Mouse (Mus musculus): ENCODE measurements around the gene Il3. TPM values are rescaled to one million over a fixed set of nuclear protein-coding genes. Genes with fewer than 3 reads are reported as not detected.
A peak's percentile ranks its signal among the peaks of the same experiment; 100 is the strongest.

Il3 gene
- polyA plus RNA-seq, 1 experiment from 2014 or later = not detected

GRCm38 (mm10) chr11:54287821-54288453, 20.9 kb upstream of the Il3 start:
- ChIA-PET POLR2A (no interaction called here), CTCF (no interaction called here)
- no peak for TF ChIP-seq CTCF (IDR thresholded peaks at IDR 0.05)
- DNase-seq (ENCODE audit: low read depth, low spot score) (no peak), ATAC-seq (no peak)
- H3K27me3 ChIP-seq = peaks cover 22% of the 10 kb centered on the region
- in situ Hi-C loops (cut with MboI; ENCODE audit: low pct_unique_long_range_greater_than_20kb) = no loop called here

DNA sequence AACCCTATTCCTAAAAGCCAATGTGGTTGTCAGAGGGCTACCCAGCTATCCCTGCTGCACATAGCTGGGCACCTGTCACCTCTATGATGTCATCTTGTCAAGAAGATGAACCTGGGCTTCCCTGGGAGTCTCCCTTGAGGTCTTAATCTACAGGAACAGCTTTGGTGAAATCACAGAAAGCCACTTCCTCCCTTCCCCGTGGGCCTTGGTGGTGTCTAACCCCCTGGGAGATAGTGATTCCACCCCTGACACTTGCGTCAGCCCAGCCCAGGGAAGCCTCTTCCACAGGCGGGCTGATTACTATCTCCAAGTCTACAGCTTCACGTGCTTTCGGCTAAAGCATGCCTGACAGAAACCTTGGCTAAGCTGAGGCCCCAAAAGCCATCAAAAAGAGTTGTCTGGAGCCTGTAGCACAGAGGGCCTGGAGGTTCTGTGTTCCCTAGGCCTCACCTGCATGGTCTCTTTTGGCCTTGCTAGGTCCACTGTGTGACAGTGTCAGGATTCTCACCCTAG, 4.4 kb upstream of the Il3 start:
- DNase-seq (ENCODE audit: low read depth, low spot score) = no peak
- ChIA-PET CTCF (no interaction called here), POLR2A (no interaction called here)
- H3K27me3 ChIP-seq = peaks cover 3% of the 10 kb centered on the region
- ATAC-seq = no peak
- in situ Hi-C loops (cut with MboI; ENCODE audit: low pct_unique_long_range_greater_than_20kb) = loop anchor here (25.0 kb wide), 1 partner anchor 534 kb away; no protein-coding TSS in a partner anchor
- no peak for TF ChIP-seq CTCF (IDR thresholded peaks at IDR 0.05)

GRCm38 (mm10) chr11:54269191-54269896, 2.3 kb upstream of the Il3 start:
- POLR2A ChIA-PET = no interaction called here
- no peak for TF ChIP-seq CTCF (IDR thresholded peaks at IDR 0.05)
- in situ Hi-C loops (cut with MboI; ENCODE audit: low pct_unique_long_range_greater_than_20kb) = loop anchor here (25.0 kb wide), 1 partner anchor 532 kb away; no protein-coding TSS in a partner anchor
- H3K27me3 ChIP-seq = no peaks in the 10 kb centered on the region
- ATAC-seq (no peak), DNase-seq (ENCODE audit: low read depth, low spot score) (no peak)
- CTCF ChIA-PET = interaction anchor here (0.9 kb wide), 1 partner anchor 269 kb away, joined by 3 read pairs; no protein-coding TSS in a partner anchor

DNA sequence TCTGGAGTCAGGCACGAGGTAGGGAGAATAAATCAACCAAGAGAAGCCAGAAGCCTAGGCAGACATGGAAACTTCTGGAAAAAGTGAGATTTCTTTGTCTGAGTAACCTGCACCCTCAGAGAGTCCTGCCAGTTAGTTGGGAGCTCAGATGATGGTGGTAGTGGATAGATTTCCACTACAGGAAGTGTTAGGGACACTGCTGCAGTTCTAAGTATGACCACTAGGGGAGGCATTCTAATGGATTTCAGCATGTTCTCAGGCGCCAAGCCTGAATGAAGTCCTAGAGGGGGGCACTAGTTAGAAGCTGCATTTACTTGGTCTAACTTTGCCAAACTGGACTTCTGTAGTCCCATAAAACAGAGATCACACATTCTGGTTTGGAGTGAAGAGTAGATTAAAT, 2.5 kb downstream of the Il3 start:
- H3K27me3 ChIP-seq = no peaks in the 10 kb centered on the region
- peak; percentile 70 for TF ChIP-seq CTCF (IDR thresholded peaks at IDR 0.05)
- no peak for ATAC-seq
- in situ Hi-C loops (cut with MboI; ENCODE audit: low pct_unique_long_range_greater_than_20kb) = loop anchor here (25.0 kb wide), 1 partner anchor 527 kb away; no protein-coding TSS in a partner anchor
- CTCF ChIA-PET = interaction anchor here (0.7 to 1.5 kb wide), 5 partner anchors 10 to 261 kb away, joined by 3 to 4 read pairs (median 4); no protein-coding TSS in a partner anchor
- POLR2A ChIA-PET = no interaction called here
- DNase-seq (ENCODE audit: low read depth, low spot score) = no peak

DNA sequence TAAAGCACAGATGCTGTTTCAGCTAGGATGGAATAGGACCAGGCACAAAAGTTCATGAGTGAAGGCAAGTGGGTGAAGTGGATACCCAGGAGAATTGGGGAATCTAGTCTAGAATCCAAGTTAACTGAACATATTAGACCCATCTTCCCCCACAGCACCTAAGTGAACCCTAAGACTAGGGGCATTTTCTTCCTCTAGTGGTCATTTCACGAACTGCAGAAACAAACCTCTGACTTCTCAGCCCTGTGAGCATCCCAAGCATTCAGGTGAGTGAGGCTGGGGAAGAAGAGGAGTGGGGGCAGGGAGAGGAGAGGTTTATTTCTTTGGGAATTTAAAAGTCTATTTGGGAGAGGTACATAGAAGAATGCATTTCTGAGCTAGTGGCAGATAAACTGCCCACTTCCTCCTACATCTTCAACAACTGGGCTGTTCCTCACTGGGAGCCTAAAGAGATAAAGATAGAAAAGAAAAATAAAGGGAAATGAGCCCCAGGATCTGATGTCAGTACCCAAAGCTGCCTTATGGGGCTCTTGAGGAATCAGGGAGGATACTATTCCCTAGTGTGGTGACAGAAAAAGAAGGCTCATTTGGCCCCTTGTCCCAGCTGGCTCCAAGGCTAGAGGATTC, 3.6 kb downstream of the Il3 start:
- DNase-seq (ENCODE audit: low read depth, low spot score) = no peak
- in situ Hi-C loops (cut with MboI; ENCODE audit: low pct_unique_long_range_greater_than_20kb) = loop anchor here (25.0 kb wide), 1 partner anchor 526 kb away; no protein-coding TSS in a partner anchor
- no peak for ATAC-seq
- CTCF ChIA-PET = interaction anchor here (0.7 to 1.5 kb wide), 5 partner anchors 11 to 260 kb away, joined by 3 to 4 read pairs (median 4); no protein-coding TSS in a partner anchor
- POLR2A ChIA-PET = no interaction called here
- peak; percentile 51 for TF ChIP-seq CTCF (IDR thresholded peaks at IDR 0.05)
- H3K27me3 ChIP-seq = no peaks in the 10 kb centered on the region

DNA sequence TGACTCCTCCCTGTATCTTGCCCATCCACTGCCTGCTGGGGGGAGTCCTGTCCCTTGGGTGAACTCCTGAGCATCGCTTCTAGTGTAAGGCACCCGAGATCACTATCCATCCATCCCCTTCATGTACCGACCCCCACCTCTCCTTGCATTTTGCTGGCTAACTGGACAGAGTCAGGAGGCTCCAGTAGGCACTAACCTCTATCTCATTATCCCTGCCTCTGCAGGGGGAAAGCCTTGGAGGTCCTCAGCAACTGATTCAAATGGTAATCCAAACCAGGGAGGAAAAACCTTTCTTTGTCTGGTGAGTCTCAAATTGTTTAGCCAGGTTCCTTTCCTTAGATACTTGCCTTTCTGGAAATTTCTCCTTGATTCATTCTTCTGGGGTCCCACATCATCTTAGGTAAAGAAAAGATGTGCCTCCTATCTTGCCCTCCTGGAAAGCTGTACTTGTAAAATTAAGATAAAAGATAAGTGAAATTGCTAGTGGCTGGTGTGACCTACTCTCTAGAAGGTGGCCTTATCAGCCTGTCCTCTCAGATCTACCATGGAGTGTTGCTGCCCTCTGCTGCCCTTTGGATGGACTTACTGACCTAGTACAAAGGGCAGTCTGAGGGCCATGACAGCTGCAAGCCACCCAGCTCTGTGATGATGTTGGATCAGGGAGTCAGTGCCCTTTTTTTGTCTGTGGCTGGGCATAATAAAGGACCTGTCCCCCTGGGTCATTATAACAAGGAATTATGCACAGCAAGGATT, 10.3 kb downstream of the Il3 start:
- H3K27me3 ChIP-seq = no peaks in the 10 kb centered on the region
- peak; percentile 88 for TF ChIP-seq CTCF (IDR thresholded peaks at IDR 0.05)
- DNase-seq (ENCODE audit: low read depth, low spot score) (peak; percentile 31), ATAC-seq (peak; percentile 67)
- ChIA-PET CTCF (interaction anchor here (0.6 to 8.3 kb wide), 4 partner anchors 107 to 203 kb away, joined by 3 to 157 read pairs (median 3); no protein-coding TSS in a partner anchor), POLR2A (no interaction called here)
- in situ Hi-C loops (cut with MboI; ENCODE audit: low pct_unique_long_range_greater_than_20kb) = loop anchor here (5.0 to 25.0 kb wide), 3 partner anchors 254 to 519 kb away; no protein-coding TSS in a partner anchor

DNA sequence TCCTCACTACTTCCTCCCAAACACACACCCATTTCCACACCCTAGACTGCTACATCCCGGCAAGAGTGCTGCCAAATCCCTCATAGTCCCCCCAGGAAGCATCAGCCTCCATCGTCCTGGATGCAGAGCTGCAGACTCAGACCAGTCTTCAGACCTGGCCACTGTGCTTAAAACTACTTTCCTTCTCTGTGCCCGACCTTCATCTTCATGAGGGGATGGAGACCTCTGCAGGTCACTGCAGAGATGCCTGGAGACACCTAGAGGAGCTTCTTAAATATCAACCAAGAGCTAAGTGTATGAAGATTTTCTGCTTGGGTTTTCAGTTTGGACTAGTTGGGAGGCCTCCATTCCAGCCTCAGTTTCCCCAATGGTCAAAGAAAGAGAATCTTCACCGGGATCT, 13.0 kb downstream of the Il3 start:
- peak; percentile 91 for TF ChIP-seq CTCF (IDR thresholded peaks at IDR 0.05)
- CTCF ChIA-PET = interaction anchor here (0.7 to 8.3 kb wide), 15 partner anchors 9 to 254 kb away, joined by 3 to 157 read pairs (median 5); no protein-coding TSS in a partner anchor
- ATAC-seq (peak; percentile 34), DNase-seq (ENCODE audit: low read depth, low spot score) (peak; percentile 13)
- in situ Hi-C loops (cut with MboI; ENCODE audit: low pct_unique_long_range_greater_than_20kb) = loop anchor here (5.0 to 25.0 kb wide), 4 partner anchors 37 to 517 kb away; no protein-coding TSS in a partner anchor
- POLR2A ChIA-PET = interaction anchor here (1.4 kb wide), 1 partner anchor 17 kb away, joined by 3 read pairs; no protein-coding TSS in a partner anchor
- H3K27me3 ChIP-seq = no peaks in the 10 kb centered on the region

DNA sequence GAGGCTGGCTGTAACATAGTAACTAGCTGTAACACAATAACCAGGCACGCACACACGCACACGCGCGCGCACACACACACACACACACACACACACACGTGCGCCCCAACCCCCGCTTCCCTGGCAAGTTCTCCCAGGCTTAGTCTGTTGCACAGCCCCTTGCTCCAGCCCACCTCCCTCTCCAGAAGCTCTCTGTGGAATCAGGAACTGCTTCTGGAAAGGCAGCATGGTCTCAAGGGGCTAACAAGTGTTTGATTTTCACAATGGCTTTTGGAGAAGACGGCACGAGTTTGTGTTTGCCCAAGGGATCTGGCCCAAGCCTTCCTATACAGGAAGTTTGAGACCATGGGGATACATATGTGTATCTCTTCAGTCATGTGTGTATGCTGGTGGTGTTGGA, 16.5 kb downstream of the Il3 start:
- ChIA-PET CTCF (interaction anchor here (1.4 to 8.3 kb wide), 2 partner anchors 100 to 119 kb away, joined by 3 to 157 read pairs; no protein-coding TSS in a partner anchor), POLR2A (no interaction called here)
- in situ Hi-C loops (cut with MboI; ENCODE audit: low pct_unique_long_range_greater_than_20kb) = loop anchor here (5.0 to 25.0 kb wide), 4 partner anchors 33 to 513 kb away; no protein-coding TSS in a partner anchor
- DNase-seq (ENCODE audit: low read depth, low spot score) = no peak
- no peak for TF ChIP-seq CTCF (IDR thresholded peaks at IDR 0.05)
- no peaks in the 10 kb centered on the region for H3K27me3 ChIP-seq
- ATAC-seq = no peak

DNA sequence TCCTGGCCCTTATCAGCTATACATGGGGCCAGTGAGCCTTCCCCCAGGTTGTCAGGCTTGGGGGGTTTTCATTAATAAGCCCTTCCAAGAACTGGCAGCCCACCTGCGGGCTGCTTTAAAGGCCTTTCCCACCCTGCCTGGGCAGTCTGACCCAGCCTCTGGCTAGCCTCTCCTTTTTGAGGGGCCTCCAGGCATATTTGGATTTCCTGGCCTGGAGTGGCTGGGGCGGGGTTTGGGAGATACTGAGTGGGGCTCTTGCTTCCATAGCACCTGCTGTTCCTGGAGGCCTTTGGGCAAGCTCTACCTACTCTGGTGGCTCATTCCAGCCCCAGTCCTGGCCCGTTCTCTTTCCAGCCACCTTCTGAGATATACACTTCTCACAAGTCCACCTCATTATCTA, 17.3 kb downstream of the Il3 start:
- TF ChIP-seq CTCF (IDR thresholded peaks at IDR 0.05) = no peak
- H3K27me3 ChIP-seq = no peaks in the 10 kb centered on the region
- no peak for ATAC-seq
- in situ Hi-C loops (cut with MboI; ENCODE audit: low pct_unique_long_range_greater_than_20kb) = loop anchor here (5.0 to 25.0 kb wide), 4 partner anchors 32 to 512 kb away; no protein-coding TSS in a partner anchor
- ChIA-PET POLR2A (interaction anchor here (1.3 kb wide), 1 partner anchor 98 kb away, joined by 3 read pairs; no protein-coding TSS in a partner anchor), CTCF (interaction anchor here (1.3 kb wide), 1 partner anchor 11 kb away, joined by 3 read pairs; no protein-coding TSS in a partner anchor)
- DNase-seq (ENCODE audit: low read depth, low spot score) = no peak
